Mouse (Mus musculus): ENCODE measurements around the gene Krtap28-13. TPM values are rescaled to one million over a fixed set of nuclear protein-coding genes. Genes with fewer than 3 reads are reported as not detected.

Krtap28-13 gene
- polyA plus RNA-seq, 1 experiment from 2014 or later = not detected

GRCm38 (mm10) chr1:83058481-83058880 lies 2.2 kb upstream of the Krtap28-13 start:
- WGBS = 56% methylated on average over 1 of the region's 1 CpGs
- Histone ChIP-seq H3K9me3 (no peaks in the 10 kb centered on the region), H3K4me3 (no peak overlapping the region), H3K27ac (replicated peaks) (no peak overlapping the region), H3K4me1 (no peaks in the 10 kb centered on the region), H3K27me3 (replicated peaks; ENCODE audit: low read depth, poor library complexity, severe bottlenecking) (no peaks in the 10 kb centered on the region), H3K36me3 (replicated peaks) (no peaks in the 10 kb centered on the region)
- no peak for DNase-seq (ENCODE audit: low spot score)

GRCm38 (mm10) chr1:83059278-83059677 lies 1.5 kb upstream of the Krtap28-13 start, which contains the start of gene A030005K14Rik:
Gene A030005K14Rik (minus strand): TSS chr1:83059378.
- no peak for DNase-seq (ENCODE audit: low spot score)
- H3K4me3 ChIP-seq = no peak within 1 kb of the TSS
- H3K4me1 ChIP-seq = no peaks in the 10 kb centered on the region
- 90% methylated on average over 9 of the region's 9 CpGs for WGBS
- H3K27me3 ChIP-seq (replicated peaks; ENCODE audit: low read depth, poor library complexity, severe bottlenecking) = no peaks in the 10 kb centered on the region
- no peaks in the 10 kb centered on the region for H3K9me3 ChIP-seq
- no peak within 1 kb of the TSS for H3K27ac ChIP-seq (replicated peaks)
- no peaks in the 10 kb centered on the region for H3K36me3 ChIP-seq (replicated peaks)

- H3K4me3 ChIP-seq = no peak overlapping the region
- 23% methylated on average over 3 of the region's 3 CpGs for WGBS
Observed at GRCm38 (mm10) chr1:83064851-83065250, 4.1 kb downstream of the Krtap28-13 start.

GRCm38 (mm10) chr1:83066577-83066976 lies 5.8 kb downstream of the Krtap28-13 start:
- 93% methylated on average over 4 of the region's 4 CpGs for WGBS
- no peak for DNase-seq (ENCODE audit: low spot score)
- Histone ChIP-seq H3K27me3 (replicated peaks; ENCODE audit: low read depth, poor library complexity, severe bottlenecking) (no peaks in the 10 kb centered on the region), H3K9me3 (no peaks in the 10 kb centered on the region), H3K27ac (replicated peaks) (no peak overlapping the region), H3K4me3 (no peak overlapping the region), H3K36me3 (replicated peaks) (no peaks in the 10 kb centered on the region), H3K4me1 (no peaks in the 10 kb centered on the region)

More at GRCm38 (mm10) chr1:83064851-83065250, 4.1 kb downstream of the Krtap28-13 start:
- peak; percentile 16 for DNase-seq (ENCODE audit: low spot score)
- H3K27me3 ChIP-seq (replicated peaks; ENCODE audit: low read depth, poor library complexity, severe bottlenecking) = no peaks in the 10 kb centered on the region
- H3K9me3 ChIP-seq = no peaks in the 10 kb centered on the region
- no peaks in the 10 kb centered on the region for H3K36me3 ChIP-seq (replicated peaks)
- no peak overlapping the region for H3K27ac ChIP-seq (replicated peaks)
- no peaks in the 10 kb centered on the region for H3K4me1 ChIP-seq

GRCm38 (mm10) chr1:83067205-83067604 lies 6.5 kb downstream of the Krtap28-13 start:
- no peak for DNase-seq (ENCODE audit: low spot score)
- no peaks in the 10 kb centered on the region for H3K4me1 ChIP-seq
- H3K27ac ChIP-seq (replicated peaks) = no peak overlapping the region
- H3K27me3 ChIP-seq (replicated peaks; ENCODE audit: low read depth, poor library complexity, severe bottlenecking) = no peaks in the 10 kb centered on the region
- H3K9me3 ChIP-seq = no peaks in the 10 kb centered on the region
- WGBS = 90% methylated on average over 10 of the region's 10 CpGs
- H3K36me3 ChIP-seq (replicated peaks) = no peaks in the 10 kb centered on the region
- no peak overlapping the region for H3K4me3 ChIP-seq

- no peaks in the 10 kb centered on the region for H3K36me3 ChIP-seq (replicated peaks)
- no peaks in the 10 kb centered on the region for H3K27me3 ChIP-seq (replicated peaks; ENCODE audit: low read depth, poor library complexity, severe bottlenecking)
- WGBS = 46% methylated on average over 15 of the region's 15 CpGs
- peak overlapping the region; percentile 23; the same call in 1 of the 2 replicates for H3K4me3 ChIP-seq
- H3K9me3 ChIP-seq = no peaks in the 10 kb centered on the region
- no peak for DNase-seq (ENCODE audit: low spot score)
- no peak overlapping the region for H3K27ac ChIP-seq (replicated peaks)
- H3K4me1 ChIP-seq = 0 out of 2 replicates have a peak, but pooled peaks cover 5% of the 10 kb centered on the region
Observed at GRCm38 (mm10) chr1:83075526-83076189, 14.9 kb downstream of the Krtap28-13 start.

- peak; percentile 52 for DNase-seq (ENCODE audit: low spot score)
- H3K36me3 ChIP-seq (replicated peaks) = no peaks in the 10 kb centered on the region
- 46% methylated on average over 11 of the region's 11 CpGs for WGBS
- 0 out of 2 replicates have a peak, but pooled peaks cover 5% of the 10 kb centered on the region for H3K4me1 ChIP-seq
- H3K27me3 ChIP-seq (replicated peaks; ENCODE audit: low read depth, poor library complexity, severe bottlenecking) = no peaks in the 10 kb centered on the region
- H3K9me3 ChIP-seq = no peaks in the 10 kb centered on the region
- no peak overlapping the region for H3K27ac ChIP-seq (replicated peaks)
- peak overlapping the region; percentile 23; the same call in 1 of the 2 replicates for H3K4me3 ChIP-seq
Observed at GRCm38 (mm10) chr1:83076190-83076917, 15.6 kb downstream of the Krtap28-13 start.

GRCm38 (mm10) chr1:83077016-83077415 lies 16.3 kb downstream of the Krtap28-13 start:
- Histone ChIP-seq H3K9me3 (no peaks in the 10 kb centered on the region), H3K4me3 (no peak overlapping the region), H3K27me3 (replicated peaks; ENCODE audit: low read depth, poor library complexity, severe bottlenecking) (no peaks in the 10 kb centered on the region), H3K27ac (replicated peaks) (no peak overlapping the region), H3K36me3 (replicated peaks) (no peaks in the 10 kb centered on the region), H3K4me1 (0 out of 2 replicates have a peak, but pooled peaks cover 5% of the 10 kb centered on the region)
- WGBS = 74% methylated on average over 6 of the region's 6 CpGs
- DNase-seq (ENCODE audit: low spot score) = no peak

GRCm38 (mm10) chr1:83084790-83085189 lies 24.1 kb downstream of the Krtap28-13 start:
- WGBS = 86% methylated on average over 2 of the region's 2 CpGs
- H3K27ac ChIP-seq (replicated peaks) = no peak overlapping the region

GRCm38 (mm10) chr1:83091268-83091667 lies 30.5 kb downstream of the Krtap28-13 start:
- Histone ChIP-seq H3K4me3 (no peak overlapping the region), H3K27ac (replicated peaks) (no peak overlapping the region), H3K9me3 (no peaks in the 10 kb centered on the region), H3K4me1 (no peaks in the 10 kb centered on the region), H3K27me3 (replicated peaks; ENCODE audit: low read depth, poor library complexity, severe bottlenecking) (no peaks in the 10 kb centered on the region), H3K36me3 (replicated peaks) (no peaks in the 10 kb centered on the region)
- no peak for DNase-seq (ENCODE audit: low spot score)
- 63% methylated on average over 3 of the region's 3 CpGs for WGBS

More at GRCm38 (mm10) chr1:83084790-83085189, 24.1 kb downstream of the Krtap28-13 start:
- H3K36me3 ChIP-seq (replicated peaks) = no peaks in the 10 kb centered on the region
- no peaks in the 10 kb centered on the region for H3K9me3 ChIP-seq
- no peak overlapping the region for H3K4me3 ChIP-seq
- DNase-seq (ENCODE audit: low spot score) = no peak
- no peaks in the 10 kb centered on the region for H3K27me3 ChIP-seq (replicated peaks; ENCODE audit: low read depth, poor library complexity, severe bottlenecking)
- H3K4me1 ChIP-seq = no peaks in the 10 kb centered on the region

- no peaks in the 10 kb centered on the region for H3K4me1 ChIP-seq
- no peaks in the 10 kb centered on the region for H3K9me3 ChIP-seq
- no peak overlapping the region for H3K4me3 ChIP-seq
- DNase-seq (ENCODE audit: low spot score) = no peak
- no peaks in the 10 kb centered on the region for H3K27me3 ChIP-seq (replicated peaks; ENCODE audit: low read depth, poor library complexity, severe bottlenecking)
- no peaks in the 10 kb centered on the region for H3K36me3 ChIP-seq (replicated peaks)
- 80% methylated on average over 4 of the region's 4 CpGs for WGBS
- H3K27ac ChIP-seq (replicated peaks) = no peak overlapping the region
Observed at GRCm38 (mm10) chr1:83096935-83097334, 36.2 kb downstream of the Krtap28-13 start.

- Histone ChIP-seq H3K4me1 (no peaks in the 10 kb centered on the region), H3K4me3 (no peak overlapping the region), H3K9me3 (no peaks in the 10 kb centered on the region), H3K27ac (replicated peaks) (no peak overlapping the region), H3K36me3 (replicated peaks) (no peaks in the 10 kb centered on the region), H3K27me3 (replicated peaks; ENCODE audit: low read depth, poor library complexity, severe bottlenecking) (no peaks in the 10 kb centered on the region)
- 83% methylated on average over 2 of the region's 2 CpGs for WGBS
- no peak for DNase-seq (ENCODE audit: low spot score)
Observed at GRCm38 (mm10) chr1:83099160-83099559, 38.4 kb downstream of the Krtap28-13 start.
